Mouse (Mus musculus) brain, adult 2 months (tissue): Measurements from ENCODE around the gene Twist1.

Experiments
- DNase-seq: peaks from one replicate; pipeline ENCODE4 v3.0.0; 2011; ENCODE audit warnings: low read depth, low spot score

Twist1 gene

GRCm38 (mm10) chr12:33957400-33958240 is at the start of gene Twist1:
Gene Twist1 (plus strand): TSS chr12:33957671.
- DNase-seq, result no peak

DNA sequence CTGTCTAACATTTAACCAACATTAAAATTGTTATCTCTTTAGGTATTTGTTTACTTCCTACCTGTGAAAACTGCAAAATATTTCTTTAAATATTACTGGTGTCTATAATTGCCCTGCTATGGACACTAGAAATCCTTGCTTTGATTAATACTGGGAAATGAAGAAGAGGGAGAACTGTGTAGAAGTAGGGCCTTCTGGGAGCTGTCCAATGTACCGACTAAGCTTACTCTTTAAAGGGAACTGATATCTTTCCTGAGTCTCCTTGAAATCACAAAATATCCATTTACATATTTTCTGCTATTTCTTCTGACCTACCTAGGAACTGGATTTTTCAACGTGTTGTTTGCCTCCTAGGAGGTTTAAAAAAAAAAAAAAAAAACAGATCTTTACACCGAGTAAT is 30.7 kb upstream of the Twist1 start:
- DNase-seq, result no peak

- DNase-seq, result no peak
Measured at GRCm38 (mm10) chr12:33927334-33928098, 30.0 kb upstream of the Twist1 start.

GRCm38 (mm10) chr12:33928331-33929192 is 28.9 kb upstream of the Twist1 start, which contains the start of gene Ferd3l:
Gene Ferd3l (plus strand): TSS chr12:33928425.
- no peak for DNase-seq

- DNase-seq, result no peak
Measured at GRCm38 (mm10) chr12:33952843-33953242, 4.6 kb upstream of the Twist1 start.

DNA sequence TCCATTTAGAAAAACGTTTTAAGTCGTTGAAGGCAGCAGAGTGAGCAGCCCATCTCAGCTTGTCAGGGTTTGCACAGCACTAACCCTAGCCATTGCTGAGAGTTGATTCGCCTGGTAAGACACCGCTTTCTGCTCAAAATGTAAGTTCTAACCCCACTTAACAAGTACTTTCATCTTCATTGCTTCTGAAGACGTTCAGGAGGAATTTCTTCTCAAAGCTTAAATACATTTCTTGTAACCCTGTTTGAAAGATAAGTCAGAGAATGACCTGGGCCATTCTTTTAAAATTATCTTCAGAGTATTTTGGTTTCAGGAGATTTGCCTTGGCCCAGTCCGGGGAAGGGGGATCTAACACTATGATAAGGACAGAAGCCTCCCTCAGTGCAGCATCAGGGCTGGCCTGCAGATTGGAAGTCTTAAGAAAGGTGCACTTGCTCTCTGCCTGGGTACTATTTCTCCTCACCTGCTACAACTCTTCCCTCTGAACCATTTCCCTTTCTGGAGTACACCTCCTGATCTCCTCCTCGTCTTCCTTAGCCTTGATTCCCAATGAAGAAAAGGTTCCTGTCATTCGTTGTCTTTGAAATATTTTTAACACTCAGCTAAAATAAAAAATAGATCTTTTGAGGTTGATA is 2.4 kb upstream of the Twist1 start:
- DNase-seq, result no peak

DNA sequence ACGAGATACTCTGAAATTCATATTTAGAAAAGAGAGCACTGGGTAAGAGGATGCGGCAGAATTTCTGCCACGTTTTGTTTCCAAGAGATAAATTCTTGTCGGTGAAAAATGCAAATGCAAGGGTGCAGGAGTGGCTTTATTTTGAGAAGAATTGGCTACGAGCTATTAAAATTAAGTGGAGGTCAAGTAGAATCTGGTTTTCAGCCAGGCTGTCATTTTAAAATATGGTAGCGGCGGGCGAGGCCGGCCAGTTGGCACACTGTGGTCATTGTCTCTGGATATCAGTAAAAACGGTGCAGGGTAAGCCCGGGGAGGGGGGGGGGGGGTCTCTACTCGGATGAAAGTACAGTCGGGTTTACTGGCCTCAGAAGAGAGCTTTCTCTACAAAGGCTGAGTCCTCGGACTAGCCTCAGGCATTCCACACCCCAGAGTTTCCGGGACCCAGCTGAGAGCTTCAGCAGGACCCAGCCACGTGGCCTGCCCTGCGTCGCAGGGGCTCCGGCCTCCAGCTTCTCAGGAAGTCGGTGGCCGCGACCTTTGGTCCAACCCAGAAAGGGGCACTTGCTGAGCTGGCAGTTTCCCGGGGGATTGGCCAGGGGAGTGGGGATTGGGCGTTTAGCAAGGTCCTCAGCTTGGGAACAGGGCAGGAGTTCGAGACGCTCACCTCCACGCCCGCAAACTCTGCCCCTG is 1.7 kb upstream of the Twist1 start:
- DNase-seq, result no peak

DNA sequence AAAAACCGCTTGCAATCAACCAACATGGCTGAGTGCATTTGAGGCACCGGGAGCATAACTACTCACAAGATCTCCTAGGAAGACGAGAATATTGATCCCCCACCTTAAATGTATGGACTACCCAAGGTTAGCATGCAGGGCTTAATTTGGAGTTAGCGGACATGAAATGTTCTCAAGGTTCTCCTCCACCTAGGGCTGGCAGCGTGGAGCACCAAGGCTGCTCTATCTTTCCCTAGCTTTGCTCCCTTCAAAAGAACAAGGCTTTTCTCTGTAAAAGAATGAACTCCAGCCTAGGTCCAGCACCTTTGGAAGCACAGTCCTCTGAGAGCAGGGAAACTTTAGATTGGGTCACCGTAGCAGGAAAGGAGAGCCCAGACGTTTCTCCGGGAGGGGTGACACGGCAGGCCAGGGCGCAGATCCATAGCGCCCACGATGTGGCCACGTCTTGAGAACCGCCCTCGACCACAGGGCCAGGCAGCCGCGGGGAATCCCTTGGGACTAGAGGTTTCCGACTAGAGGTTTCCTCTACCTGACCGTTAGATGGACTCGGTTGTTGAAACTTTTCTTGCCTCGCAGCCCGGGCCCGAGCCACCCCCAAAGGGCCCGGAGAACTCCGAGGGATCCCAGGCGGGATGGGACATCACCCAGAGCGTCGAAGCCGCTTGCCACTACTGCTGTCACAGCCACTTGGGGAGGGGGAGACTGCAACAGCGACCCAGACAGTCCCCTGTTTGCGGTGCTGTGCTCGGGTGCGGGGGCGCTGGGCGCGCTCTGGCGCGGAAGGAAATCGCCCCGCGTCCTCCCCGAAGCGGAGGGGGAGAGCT is 683 bp upstream of the Twist1 start:
- DNase-seq, result no peak

DNA sequence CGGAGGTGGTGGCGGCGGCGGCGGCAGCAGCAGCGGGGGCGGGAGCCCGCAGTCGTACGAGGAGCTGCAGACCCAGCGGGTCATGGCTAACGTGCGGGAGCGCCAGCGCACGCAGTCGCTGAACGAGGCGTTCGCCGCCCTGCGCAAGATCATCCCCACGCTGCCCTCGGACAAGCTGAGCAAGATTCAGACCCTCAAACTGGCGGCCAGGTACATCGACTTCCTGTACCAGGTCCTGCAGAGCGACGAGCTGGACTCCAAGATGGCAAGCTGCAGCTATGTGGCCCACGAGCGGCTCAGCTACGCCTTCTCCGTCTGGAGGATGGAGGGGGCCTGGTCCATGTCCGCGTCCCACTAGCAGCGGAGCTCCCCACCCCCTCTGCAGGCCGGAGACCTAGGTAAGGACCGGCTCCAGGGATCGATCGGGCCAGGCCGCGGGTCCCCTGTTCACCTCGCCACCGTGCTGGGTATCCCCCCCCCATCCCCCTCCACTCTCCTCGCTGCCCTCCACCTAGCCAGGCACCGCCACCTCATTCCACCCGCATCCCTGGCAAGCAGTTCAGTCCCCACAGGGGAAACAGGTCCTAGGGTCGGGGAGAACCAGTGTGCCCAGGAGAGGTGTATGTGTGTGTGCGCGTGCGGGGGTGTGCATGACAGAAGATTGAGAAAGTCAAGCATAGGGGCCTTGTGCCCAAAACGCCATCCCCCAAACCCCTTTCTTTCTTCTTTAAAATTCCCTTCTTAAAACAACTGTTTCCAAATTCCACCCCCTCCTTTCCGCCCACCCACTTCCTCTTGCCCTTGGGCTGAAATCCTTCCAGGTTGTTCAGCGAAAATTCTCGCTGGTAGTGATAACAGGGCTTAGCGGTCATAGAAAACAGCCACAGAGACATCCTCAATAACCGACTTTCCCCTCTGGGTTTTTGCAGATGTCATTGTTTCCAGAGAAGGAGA is 1.0 kb downstream of the Twist1 start:
- DNase-seq, result no peak

GRCm38 (mm10) chr12:33959206-33959605 is 1.7 kb downstream of the Twist1 start:
- DNase-seq, result no peak

DNA sequence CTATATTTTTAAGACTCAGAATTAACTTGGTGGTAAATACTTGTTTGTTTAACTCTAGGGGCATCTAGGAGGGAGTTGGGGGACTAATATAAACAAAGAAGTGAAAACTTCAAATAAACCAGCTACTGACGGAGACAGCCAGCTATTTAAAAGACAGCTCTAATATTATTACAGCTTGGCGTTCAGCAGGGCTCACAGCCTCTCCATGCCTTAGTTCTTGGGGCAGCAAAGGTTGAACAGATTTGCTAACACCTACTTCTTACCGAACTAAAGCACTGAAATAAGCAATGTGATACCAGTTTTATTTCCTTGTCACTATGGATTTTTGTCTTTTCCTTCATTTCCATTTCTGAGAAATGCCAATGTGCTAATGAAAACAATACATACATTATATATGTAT is 2.4 kb downstream of the Twist1 start:
- DNase-seq, result no peak

GRCm38 (mm10) chr12:33961013-33961412 is 3.5 kb downstream of the Twist1 start:
- no peak for DNase-seq

DNA sequence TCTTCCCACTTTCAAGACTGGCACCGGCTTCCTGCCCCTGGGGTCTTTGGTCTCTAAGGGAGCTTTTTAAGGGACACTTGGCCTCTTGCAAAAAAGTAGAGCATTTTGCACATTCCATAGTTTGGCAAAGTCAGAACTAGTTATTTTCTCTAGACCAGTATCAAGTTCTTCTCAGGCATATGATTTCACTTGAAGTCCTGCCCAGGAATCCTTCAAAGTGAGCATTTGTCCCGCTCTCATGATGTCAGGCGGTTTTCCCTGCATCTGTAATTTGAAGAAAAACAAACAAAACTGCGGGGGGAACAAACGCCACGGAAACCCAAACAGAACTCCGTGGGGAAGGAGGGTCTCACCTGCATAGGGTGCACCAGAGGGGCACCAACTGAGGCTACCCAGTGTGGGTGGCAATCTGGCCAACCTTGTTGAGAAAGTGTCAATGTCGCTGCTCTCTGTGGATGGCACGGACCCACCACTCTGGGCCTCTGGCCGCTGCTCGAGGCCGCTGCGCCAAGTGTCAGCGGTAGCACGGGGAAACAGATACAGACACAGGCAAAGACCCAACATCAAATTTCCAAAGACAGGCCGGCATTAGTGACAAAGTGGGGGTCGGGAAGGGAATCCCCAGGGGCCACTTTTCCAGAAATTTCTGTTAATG is 4.8 kb downstream of the Twist1 start:
- DNase-seq, result no peak

DNA sequence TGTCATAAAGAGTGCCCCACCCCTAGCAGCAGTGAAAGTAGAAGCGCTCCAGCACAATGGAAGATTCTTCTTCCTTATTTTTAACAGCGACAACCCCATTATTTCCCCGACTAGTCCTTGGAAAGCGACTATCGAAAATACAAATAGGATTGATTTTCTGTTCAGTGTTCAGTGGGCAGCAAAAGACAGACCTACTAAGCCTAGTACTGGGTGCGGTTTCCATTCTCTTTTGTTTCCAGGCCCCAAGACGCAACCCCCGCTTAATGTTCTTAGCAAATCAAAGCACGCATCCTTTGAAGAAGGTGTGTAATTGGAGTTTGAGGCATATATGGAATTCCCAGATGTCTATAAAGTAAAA is 5.3 kb downstream of the Twist1 start:
- DNase-seq, result no peak

- DNase-seq, result no peak
Measured at GRCm38 (mm10) chr12:33963671-33964369, 6.3 kb downstream of the Twist1 start.

GRCm38 (mm10) chr12:33964427-33964826 is 7.0 kb downstream of the Twist1 start:
- DNase-seq, result no peak

DNA sequence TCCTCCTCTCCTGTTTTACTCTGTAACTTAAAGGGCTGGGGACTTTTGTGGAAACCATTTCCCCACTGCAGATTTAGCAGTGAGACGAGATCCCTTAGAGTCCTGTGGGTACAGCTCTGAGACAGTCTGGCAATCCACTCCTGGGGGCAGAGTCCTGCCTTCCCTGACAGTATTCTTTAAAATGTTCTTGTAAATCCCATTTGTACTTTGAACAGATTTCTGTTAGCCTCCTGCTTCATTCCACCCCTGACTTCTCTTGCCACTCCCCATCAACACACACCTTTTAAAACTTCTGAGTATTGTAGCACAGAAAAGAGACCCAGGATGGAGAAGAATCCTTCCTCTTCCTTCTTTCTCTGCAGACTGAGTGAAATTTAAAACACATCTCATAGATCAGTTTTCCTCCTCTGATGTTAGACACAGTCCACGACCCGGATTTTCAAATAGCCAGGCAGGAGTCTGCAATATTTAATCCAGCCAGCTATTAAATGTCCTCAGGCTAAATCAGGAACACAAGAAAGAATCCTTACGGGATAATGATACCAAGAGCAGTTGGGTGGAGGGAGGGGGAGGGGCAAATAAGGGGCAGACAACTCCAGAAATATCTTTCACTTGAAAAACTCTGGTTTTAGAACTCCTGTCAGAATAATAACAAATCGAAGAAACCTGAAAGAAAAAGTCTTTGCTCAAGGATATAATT is 8.3 kb downstream of the Twist1 start:
- no peak for DNase-seq
